24 mouse cellular contexts compared by ENCODE assay signal in genomic region chr4:129860456-129860855, GRCm38 (mm10).
"Had no signal": no experiment of that assay in that cellular context is flagged by ENCODE, and none has a peak within 500 bp of the region (broad histone marks: within the 10 kb centered on the region; RNA-seq: fewer than 3 reads in every experiment).

No protein-coding gene starts in this region.

- H3K4me1 ChIP-seq: hindbrain, embryonic 10.5 days had no signal

- H3K4me2 ChIP-seq: heart, embryonic 12.5 days; hindbrain, embryonic 12.5 days; hindbrain, embryonic 14.5 days; kidney, embryonic 15.5 days; limb, embryonic 12.5 days; liver, embryonic 11.5 days had no signal

- H3K27me3 ChIP-seq: heart, embryonic 12.5 days; hindbrain, embryonic 12.5 days; kidney, embryonic 15.5 days; limb, embryonic 12.5 days had no signal

- H3K27ac ChIP-seq: heart, embryonic 10.5 days; hindbrain, embryonic 10.5 days; hindbrain, embryonic 12.5 days; hindbrain, embryonic 14.5 days; kidney, embryonic 15.5 days; kidney, postnatal 0 days; layer of hippocampus, adult 2 months; limb, embryonic 10.5 days; limb, embryonic 12.5 days had no signal

- DNase-seq: gastrocnemius, postnatal 14 days; gastrocnemius, postnatal 36 days; heart, adult 18-20 months; heart, postnatal 10 days; heart, postnatal 4 days; kidney, adult 11 months; kidney, adult 2 months; kidney, adult 9 months; kidney, postnatal 14 days; kidney, postnatal 36 days; liver had no signal

- H3K9ac ChIP-seq: heart, embryonic 12.5 days; hindbrain, embryonic 12.5 days; hindbrain, embryonic 14.5 days; kidney, embryonic 15.5 days; limb, embryonic 12.5 days had no signal

- ATAC-seq: hindbrain, embryonic 16.5 days; intestine, embryonic 16.5 days had no signal

- H3K9me3 ChIP-seq: heart, embryonic 10.5 days; heart, embryonic 12.5 days; hindbrain, embryonic 10.5 days; hindbrain, embryonic 12.5 days; kidney, embryonic 15.5 days; limb, embryonic 10.5 days; limb, embryonic 12.5 days had no signal

- H3K4me3 ChIP-seq: heart, embryonic 10.5 days; heart, embryonic 12.5 days; hindbrain, embryonic 10.5 days; hindbrain, embryonic 12.5 days; kidney, embryonic 15.5 days; layer of hippocampus, adult 2 months; limb, embryonic 10.5 days; limb, embryonic 12.5 days had no signal

- H3K36me3 ChIP-seq: heart, embryonic 10.5 days; hindbrain, embryonic 10.5 days; kidney, embryonic 15.5 days; limb, embryonic 10.5 days; limb, embryonic 12.5 days had no signal
